Mouse (Mus musculus) stomach, postnatal 0 days (tissue): ENCODE measurements around the gene Cib3. TPM values are rescaled to one million over a fixed set of nuclear protein-coding genes. Genes with fewer than 3 reads are reported as not detected.

Source experiments
- ATAC-seq: fragments of 200-750 bp; cut with Nextera tagmentation; 2 replicates; pipeline ENCODE4 v1.8.0; 2017; ENCODE audit not compliant: low FRiP score, low TSS enrichment
- DNase-seq: peaks from one replicate; pipeline ENCODE4 v3.0.0-alpha.2; 2016; ENCODE audit warnings: low spot score
- H3K27ac ChIP-seq: fragments of 300-500 bp; sonication (generic); replicated peaks from 2 replicates; pipeline ENCODE4 v1.5.1; 2014; ENCODE audit warnings: mild to moderate bottlenecking, control low read depth
- H3K27me3 ChIP-seq: fragments of 300-500 bp; sonication (generic); 2 replicates; pipeline ENCODE4 v1.6.1; 2014; ENCODE audit warnings: low read length; ENCODE audit not compliant: control insufficient read depth, insufficient read depth
- H3K36me3 ChIP-seq: fragments of 300-500 bp; sonication (generic); 2 replicates; pipeline ENCODE4 v1.6.1; 2014; ENCODE audit warnings: low read length, mixed read lengths; ENCODE audit not compliant: control insufficient read depth, insufficient read depth
- H3K4me1 ChIP-seq: fragments of 300-500 bp; sonication (generic); replicated peaks from 2 replicates; pipeline ENCODE4 v1.6.1; 2014; ENCODE audit warnings: antibody characterized with exemption; ENCODE audit not compliant: control insufficient read depth, insufficient read depth
- H3K4me2 ChIP-seq: fragments of 300-500 bp; sonication (generic); replicated peaks from 2 replicates; pipeline ENCODE4 v1.6.1; 2014; ENCODE audit warnings: low read depth, mild to moderate bottlenecking, control low read depth, moderate library complexity
- H3K4me3 ChIP-seq: fragments of 300-500 bp; sonication (generic); 2 replicates; pipeline ENCODE4 v1.5.1; 2014; ENCODE audit warnings: low read depth, low read length, control low read depth
- H3K9ac ChIP-seq: fragments of 300-500 bp; sonication (generic); 2 replicates; pipeline ENCODE4 v1.6.1; 2014; ENCODE audit warnings: mild to moderate bottlenecking, low read length, control low read depth, mixed read lengths
- H3K9me3 ChIP-seq: fragments of 300-500 bp; sonication (generic); 2 replicates; pipeline ENCODE4 v1.6.1; 2016; ENCODE audit warnings: low read length; ENCODE audit not compliant: control insufficient read depth
- CTCF ChIP-seq: IDR thresholded peaks from 2 replicates; pipeline ENCODE4 v1.5.1; 2016; ENCODE audit warnings: antibody characterized with exemption, low read depth, mild to moderate bottlenecking, moderate library complexity
- EP300 ChIP-seq: optimal IDR thresholded peaks from 2 replicates; pipeline ENCODE3; 2016; ENCODE audit warnings: antibody characterized with exemption
- WGBS: fragments of 180-500 bp; shearing (Covaris S2); extraction: QIAGEN DNeasy Blood & Tissue Kit; methylation state at CpG from one replicate; pipeline ENCODE4 v1.1.7; 2014; 5-methylcytosine and 5-hydroxymethylcytosine counted together
- polyA plus RNA-seq: library from polyadenylated mRNA; unstranded; fragments of >200 nt; fragmentation: Nextera tagmentation; extraction: Ambion mirVana; gene quantifications from 2 replicates; pipeline ENCODE4 v1.2.1, GENCODE M21; 2015

Cib3 gene
- polyA plus RNA-seq, 1 experiment from 2014 or later = 0.45 TPM

DNA sequence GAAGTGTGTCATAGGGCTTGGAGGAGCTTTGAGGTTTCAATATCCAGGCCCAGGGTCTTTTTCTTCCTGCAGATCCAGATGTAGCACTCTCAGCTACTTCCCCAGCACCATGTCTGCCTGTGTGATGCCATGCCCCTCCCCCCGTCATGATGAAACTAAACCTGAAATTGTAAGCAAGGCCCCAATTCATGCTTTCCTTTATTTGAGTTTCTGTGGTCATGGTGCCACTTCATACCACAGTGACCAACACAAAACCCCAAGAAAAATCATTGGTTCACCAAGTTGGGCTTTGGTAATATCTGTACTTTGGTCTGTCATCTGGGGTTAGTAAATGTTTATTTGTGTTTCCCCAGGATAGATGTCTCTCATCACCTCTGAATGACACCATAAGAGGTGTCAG, 4.1 kb downstream of the Cib3 start:
- no peaks in the 10 kb centered on the region for H3K4me1 ChIP-seq
- WGBS = 67% methylated on average over 1 of the region's 1 CpGs
- no peak for DNase-seq
- no peaks in the 10 kb centered on the region for H3K36me3 ChIP-seq
- no peaks in the 10 kb centered on the region for H3K27me3 ChIP-seq
- no peaks in the 10 kb centered on the region for H3K9me3 ChIP-seq
- no peak overlapping the region for H3K4me2 ChIP-seq
- H3K9ac ChIP-seq = no peak overlapping the region
- no peak for TF ChIP-seq EP300
- no peak for TF ChIP-seq CTCF
- H3K27ac ChIP-seq = no peak overlapping the region
- ATAC-seq = no peak
- no peak overlapping the region for H3K4me3 ChIP-seq

DNA sequence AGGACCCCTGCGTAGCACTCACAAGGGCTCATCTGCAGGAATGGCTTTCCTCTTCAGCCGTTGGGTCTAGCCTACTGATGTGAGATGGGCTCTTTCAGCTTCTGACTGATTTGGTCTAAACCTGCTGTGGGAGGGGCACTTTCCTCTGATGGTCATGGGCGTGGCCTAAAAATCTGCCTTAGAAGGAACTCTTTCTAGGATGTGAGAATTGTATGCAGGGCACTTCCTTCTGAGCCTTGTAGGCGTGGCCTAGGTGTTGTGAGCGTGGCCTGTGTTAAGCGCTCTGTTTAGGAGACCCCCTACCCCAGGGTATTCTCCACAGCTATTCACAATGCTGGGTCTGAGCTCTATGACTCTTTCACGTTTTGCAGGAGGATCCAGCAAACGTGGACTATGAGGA, 14.6 kb downstream of the Cib3 start:
- ATAC-seq = no peak

DNA sequence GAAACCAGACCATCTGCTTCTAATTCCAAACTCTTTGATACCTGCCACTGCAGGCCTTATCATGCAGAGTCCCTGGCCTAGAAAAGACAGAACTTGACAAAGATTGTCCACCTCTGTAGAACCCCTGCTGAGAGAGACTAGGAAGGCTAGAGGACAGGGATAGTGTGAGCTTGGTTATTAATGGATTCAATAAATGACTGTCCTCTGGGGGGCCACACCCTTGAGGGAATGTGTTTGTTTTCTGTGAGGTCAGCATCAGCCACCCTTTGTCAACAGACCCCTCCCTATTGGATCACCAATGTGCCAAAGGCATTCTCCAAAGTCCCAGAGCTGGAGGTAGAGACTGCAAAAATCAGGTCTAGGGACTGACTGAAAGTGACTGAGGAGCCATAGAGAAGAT, 20.6 kb downstream of the Cib3 start:
- Histone ChIP-seq H3K36me3 (no peaks in the 10 kb centered on the region), H3K9ac (no peak overlapping the region), H3K4me3 (no peak overlapping the region), H3K27me3 (no peaks in the 10 kb centered on the region), H3K4me2 (no peak overlapping the region), H3K9me3 (no peaks in the 10 kb centered on the region), H3K4me1 (no peaks in the 10 kb centered on the region), H3K27ac (no peak overlapping the region; the same call in 1 of the 2 replicates)
- peak; percentile 72 for ATAC-seq
- no peak for TF ChIP-seq EP300
- TF ChIP-seq CTCF = no peak
- peak; percentile 59 for DNase-seq

More for the DNA sequence above, 14.6 kb downstream of the Cib3 start:
- no peak for DNase-seq
- WGBS = 56% methylated on average over 8 of the region's 8 CpGs
- H3K4me2 ChIP-seq = no peak overlapping the region
- no peak overlapping the region for H3K27ac ChIP-seq
- H3K36me3 ChIP-seq = no peaks in the 10 kb centered on the region
- H3K9me3 ChIP-seq = 0 out of 2 replicates have a peak, but pooled peaks cover 6% of the 10 kb centered on the region
- no peak for TF ChIP-seq CTCF
- TF ChIP-seq EP300 = no peak
- H3K9ac ChIP-seq = no peak overlapping the region
- no peaks in the 10 kb centered on the region for H3K27me3 ChIP-seq
- no peak overlapping the region for H3K4me3 ChIP-seq
- H3K4me1 ChIP-seq = no peaks in the 10 kb centered on the region

DNA sequence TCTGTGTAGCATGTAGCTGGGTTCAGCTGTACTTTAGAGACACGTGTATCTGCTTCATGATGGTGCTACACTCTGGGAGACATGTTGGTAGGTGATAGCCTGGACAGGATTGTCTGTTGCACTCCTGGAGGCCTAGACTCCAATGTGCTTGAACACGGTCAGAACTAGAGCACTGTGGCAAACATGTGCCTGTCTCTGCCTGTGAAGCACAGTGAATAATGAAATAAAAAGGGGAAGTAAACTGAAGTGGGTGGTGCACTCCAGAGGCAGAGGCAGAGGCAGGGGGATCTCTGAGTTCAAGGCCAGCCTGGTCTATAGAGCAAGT, 22.5 kb downstream of the Cib3 start:
- ATAC-seq = 0 out of 2 replicates have a peak, but pooled peaks have one; percentile 8
- H3K27ac ChIP-seq = peak overlapping the region; percentile 86

DNA sequence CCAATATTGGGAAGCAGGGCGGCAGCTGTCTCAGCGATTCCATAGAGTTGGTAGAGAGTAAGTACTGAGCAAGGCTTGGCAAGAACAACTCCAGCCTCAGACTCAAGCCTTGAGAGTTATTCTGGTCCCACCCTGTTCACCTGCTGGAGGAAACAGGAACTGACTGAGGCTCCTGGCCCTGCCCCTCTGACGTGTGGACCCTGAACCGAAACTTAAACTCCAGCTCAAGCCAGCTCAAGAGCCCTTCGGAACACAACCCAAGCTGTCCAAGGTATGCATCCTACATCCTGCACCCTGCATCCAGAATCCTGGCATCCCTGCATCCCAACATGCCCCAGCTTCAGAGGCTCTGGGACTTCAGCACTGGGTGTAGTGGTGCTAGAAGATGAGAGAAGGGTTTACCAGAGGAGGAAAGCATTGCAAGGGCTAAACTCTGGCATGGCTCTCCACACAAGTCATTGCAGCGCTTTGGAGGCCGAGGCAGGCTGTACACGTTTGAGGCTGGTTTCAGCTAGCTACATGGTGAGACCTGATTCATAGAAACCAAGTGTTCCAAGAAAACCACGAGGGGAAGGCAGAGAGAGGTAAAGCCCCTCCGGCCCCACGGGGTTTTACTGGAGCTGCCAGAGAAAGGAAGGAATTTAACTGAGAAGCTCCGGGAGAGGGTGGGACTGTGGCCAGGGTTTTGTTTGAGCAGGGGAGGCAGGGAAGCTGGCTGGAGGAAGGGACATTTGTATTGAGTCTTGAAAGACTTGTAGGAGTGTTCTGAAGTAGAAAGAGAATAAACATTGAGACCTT, 23.0 kb downstream of the Cib3 start, which contains the start of gene Hsh2d:
TSS of gene Hsh2d (plus strand) at position 222 of the 798 bp plus-strand sequence.
- Histone ChIP-seq H3K4me3 (peak within 1 kb of the TSS; percentile 10; the same call in 1 of the 2 replicates), H3K9ac (peak within 1 kb of the TSS; percentile 27; the same call in 1 of the 2 replicates), H3K36me3 (no peaks in the 10 kb centered on the region), H3K4me1 (no peaks in the 10 kb centered on the region), H3K27me3 (no peaks in the 10 kb centered on the region), H3K4me2 (no peak within 1 kb of the TSS; the same call in 1 of the 2 replicates), H3K27ac (peak within 1 kb of the TSS; percentile 86), H3K9me3 (no peaks in the 10 kb centered on the region)
- ATAC-seq = peak; percentile 91
- WGBS = 50% methylated on average over 12 of the region's 12 CpGs
- TF ChIP-seq EP300 = no peak
- TF ChIP-seq CTCF = peak; percentile 59
- peak; percentile 85 for DNase-seq

More for the DNA sequence above, 22.5 kb downstream of the Cib3 start:
- WGBS = 47% methylated on average over 2 of the region's 2 CpGs
- Histone ChIP-seq H3K4me3 (0 out of 2 replicates have a peak overlapping the region, but pooled peaks have one; percentile 10), H3K4me1 (no peaks in the 10 kb centered on the region), H3K27me3 (no peaks in the 10 kb centered on the region), H3K9ac (0 out of 2 replicates have a peak overlapping the region, but pooled peaks have one; percentile 27), H3K9me3 (no peaks in the 10 kb centered on the region), H3K36me3 (no peaks in the 10 kb centered on the region), H3K4me2 (no peak overlapping the region)
- TF ChIP-seq EP300 = no peak
- no peak for TF ChIP-seq CTCF
- DNase-seq = no peak

DNA sequence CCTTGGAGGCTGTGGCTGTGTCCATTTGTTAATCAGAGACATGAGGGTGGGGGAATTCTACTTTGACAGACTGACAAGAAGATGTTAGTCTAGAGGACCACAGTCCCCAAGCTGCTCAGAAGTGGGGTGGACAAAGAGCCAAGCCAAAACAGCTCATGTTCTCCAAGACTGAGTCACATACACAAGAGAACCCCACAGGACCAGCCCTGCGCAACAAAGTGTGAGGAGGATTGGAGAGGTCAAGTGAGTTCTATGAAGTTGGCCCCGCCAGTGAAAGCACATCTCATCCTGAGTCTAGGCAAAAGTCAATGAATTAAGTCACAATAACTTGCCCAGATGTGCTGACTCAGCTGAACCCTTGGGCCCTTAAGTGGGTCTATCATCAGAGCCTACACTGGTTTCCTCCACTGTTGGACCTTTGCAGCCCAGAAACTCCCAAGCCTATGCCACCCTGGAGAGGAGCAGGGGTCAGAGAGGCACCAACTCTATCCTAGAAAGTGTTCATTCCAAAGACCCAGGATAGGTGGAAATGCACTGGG, 24.8 kb downstream of the Cib3 start:
- H3K27me3 ChIP-seq = no peaks in the 10 kb centered on the region
- TF ChIP-seq CTCF (no peak), EP300 (no peak)
- H3K4me1 ChIP-seq = no peaks in the 10 kb centered on the region
- no peak overlapping the region for H3K4me2 ChIP-seq
- DNase-seq = no peak
- 94% methylated on average over 2 of the region's 2 CpGs for WGBS
- H3K36me3 ChIP-seq = no peaks in the 10 kb centered on the region
- no peak overlapping the region for H3K4me3 ChIP-seq
- ATAC-seq = no peak
- no peak overlapping the region for H3K27ac ChIP-seq
- no peak overlapping the region for H3K9ac ChIP-seq
- H3K9me3 ChIP-seq = no peaks in the 10 kb centered on the region
